Mouse (Mus musculus): ENCODE results near the gene Lsm14b. TPM values are rescaled to one million over a fixed set of nuclear protein-coding genes. Genes with fewer than 3 reads are reported as not detected.

The Lsm14b gene
- polyA plus RNA-seq, 1 experiment from 2014 or later = 10.2 TPM

GRCm38 (mm10) chr2:180051986-180052733 is 27.4 kb downstream of the Lsm14b start:
- ATAC-seq (ENCODE audit: insufficient number of reproducible peaks, low FRiP score, low TSS enrichment, low read depth) (no peak), DNase-seq (ENCODE audit: low spot score) (no peak)
- H3K4me3 ChIP-seq (ENCODE audit: low read depth, low read length) = no peak overlapping the region
- no peaks in the 10 kb centered on the region for H3K9me3 ChIP-seq (ENCODE audit: control insufficient read depth, low read length)
- no peak overlapping the region for H3K4me2 ChIP-seq (ENCODE audit: low read depth, severe bottlenecking)
- WGBS = 93% methylated on average over 14 of the region's 14 CpGs
- H3K9ac ChIP-seq (ENCODE audit: low read length) = no peak overlapping the region
- H3K27me3 ChIP-seq (ENCODE audit: control insufficient read depth, insufficient read depth, low read length) = no peaks in the 10 kb centered on the region
- peaks cover 10% of the 10 kb centered on the region; the same call in 1 of the 2 replicates for H3K36me3 ChIP-seq (ENCODE audit: control insufficient read depth, insufficient read depth, low read length)
- H3K27ac ChIP-seq (replicated peaks; ENCODE audit: low read depth, low read length) = no peak overlapping the region
- H3K4me1 ChIP-seq (ENCODE audit: control insufficient read depth, insufficient read depth, low read length) = no peaks in the 10 kb centered on the region

DNA sequence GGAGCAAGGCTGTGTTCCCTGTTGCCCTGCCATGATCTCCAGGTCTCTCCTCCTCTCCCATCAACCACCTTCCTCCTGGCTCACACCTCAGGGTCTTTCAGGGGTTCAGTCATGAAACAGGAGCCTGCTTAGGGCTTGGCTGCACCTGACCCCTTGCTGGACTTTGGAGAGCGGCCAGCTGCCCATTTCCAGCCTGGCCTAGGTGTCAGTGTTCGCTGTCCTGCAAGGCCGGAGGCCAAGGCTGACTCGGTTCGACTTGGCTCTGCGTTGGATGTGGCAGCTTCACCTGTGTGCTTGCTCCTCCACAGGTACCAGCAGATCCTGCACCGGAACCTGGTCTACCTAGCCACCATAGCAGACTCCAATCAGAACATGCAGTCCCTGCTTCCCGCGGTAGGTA is 28.2 kb downstream of the Lsm14b start:
- DNase-seq (ENCODE audit: low spot score) = no peak
- Histone ChIP-seq H3K36me3 (ENCODE audit: control insufficient read depth, insufficient read depth, low read length) (peaks cover 17% of the 10 kb centered on the region; the same call in 1 of the 2 replicates), H3K27me3 (ENCODE audit: control insufficient read depth, insufficient read depth, low read length) (no peaks in the 10 kb centered on the region), H3K9ac (ENCODE audit: low read length) (no peak overlapping the region), H3K27ac (replicated peaks; ENCODE audit: low read depth, low read length) (no peak overlapping the region), H3K4me2 (ENCODE audit: low read depth, severe bottlenecking) (no peak overlapping the region), H3K4me1 (ENCODE audit: control insufficient read depth, insufficient read depth, low read length) (no peaks in the 10 kb centered on the region), H3K9me3 (ENCODE audit: control insufficient read depth, low read length) (no peaks in the 10 kb centered on the region), H3K4me3 (ENCODE audit: low read depth, low read length) (no peak overlapping the region)
- no peak for ATAC-seq (ENCODE audit: insufficient number of reproducible peaks, low FRiP score, low TSS enrichment, low read depth)
- WGBS = 95% methylated on average over 9 of the region's 9 CpGs

GRCm38 (mm10) chr2:180063338-180064131 is 38.7 kb downstream of the Lsm14b start:
- 93% methylated on average over 11 of the region's 11 CpGs for WGBS
- Histone ChIP-seq H3K36me3 (ENCODE audit: control insufficient read depth, insufficient read depth, low read length) (peaks cover 20% of the 10 kb centered on the region), H3K4me2 (ENCODE audit: low read depth, severe bottlenecking) (no peak overlapping the region), H3K4me1 (ENCODE audit: control insufficient read depth, insufficient read depth, low read length) (no peaks in the 10 kb centered on the region), H3K9ac (ENCODE audit: low read length) (no peak overlapping the region), H3K4me3 (ENCODE audit: low read depth, low read length) (no peak overlapping the region), H3K9me3 (ENCODE audit: control insufficient read depth, low read length) (no peaks in the 10 kb centered on the region), H3K27ac (replicated peaks; ENCODE audit: low read depth, low read length) (no peak overlapping the region), H3K27me3 (ENCODE audit: control insufficient read depth, insufficient read depth, low read length) (no peaks in the 10 kb centered on the region)
- DNase-seq (ENCODE audit: low spot score) (no peak), ATAC-seq (ENCODE audit: insufficient number of reproducible peaks, low FRiP score, low TSS enrichment, low read depth) (no peak)

DNA sequence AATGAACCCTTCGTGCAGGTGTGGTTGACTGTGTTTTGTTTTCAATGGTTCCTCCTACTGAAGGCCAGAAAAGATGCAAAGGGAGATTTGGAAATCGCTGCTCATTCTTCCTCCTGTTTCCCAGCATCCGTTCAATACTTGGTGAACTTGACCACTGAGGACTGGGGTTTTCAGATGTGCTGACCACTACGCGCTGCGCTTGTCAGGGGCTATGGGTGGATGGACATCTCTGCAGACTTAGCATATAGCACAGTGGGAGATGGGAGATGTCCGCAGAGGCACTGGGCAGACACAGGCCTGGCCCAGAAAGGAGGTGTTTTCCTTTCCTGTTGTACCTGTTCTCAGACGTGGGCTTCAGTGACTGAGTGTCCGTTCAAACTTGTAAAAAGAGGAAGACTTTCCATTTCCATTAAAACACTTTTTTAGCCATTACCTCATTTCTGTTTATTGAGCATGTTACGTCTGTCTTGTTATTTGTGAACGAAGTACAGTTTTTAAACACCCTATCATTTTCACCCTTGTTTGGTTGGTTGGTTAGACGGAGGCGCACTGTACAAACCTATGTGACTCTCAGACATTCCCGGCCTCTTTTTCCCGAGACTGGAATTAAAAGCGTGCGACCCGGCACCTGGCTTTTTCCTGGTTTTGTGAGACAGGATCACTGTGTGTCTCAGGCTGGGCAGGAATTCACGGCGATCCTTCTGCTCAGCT is 45.1 kb downstream of the Lsm14b start:
- DNase-seq (ENCODE audit: low spot score) = no peak
- Histone ChIP-seq H3K9me3 (ENCODE audit: control insufficient read depth, low read length) (no peaks in the 10 kb centered on the region), H3K9ac (ENCODE audit: low read length) (peak overlapping the region; percentile 73), H3K36me3 (ENCODE audit: control insufficient read depth, insufficient read depth, low read length) (no peaks in the 10 kb centered on the region), H3K4me2 (ENCODE audit: low read depth, severe bottlenecking) (peak overlapping the region; percentile 53), H3K27ac (replicated peaks; ENCODE audit: low read depth, low read length) (no peak overlapping the region), H3K4me3 (ENCODE audit: low read depth, low read length) (peak overlapping the region; percentile 73), H3K27me3 (ENCODE audit: control insufficient read depth, insufficient read depth, low read length) (no peaks in the 10 kb centered on the region), H3K4me1 (ENCODE audit: control insufficient read depth, insufficient read depth, low read length) (peaks cover 6% of the 10 kb centered on the region; the same call in 1 of the 2 replicates)
- peak; percentile 71 for ATAC-seq (ENCODE audit: insufficient number of reproducible peaks, low FRiP score, low TSS enrichment, low read depth)
- WGBS = 38% methylated on average over 20 of the region's 20 CpGs

DNA sequence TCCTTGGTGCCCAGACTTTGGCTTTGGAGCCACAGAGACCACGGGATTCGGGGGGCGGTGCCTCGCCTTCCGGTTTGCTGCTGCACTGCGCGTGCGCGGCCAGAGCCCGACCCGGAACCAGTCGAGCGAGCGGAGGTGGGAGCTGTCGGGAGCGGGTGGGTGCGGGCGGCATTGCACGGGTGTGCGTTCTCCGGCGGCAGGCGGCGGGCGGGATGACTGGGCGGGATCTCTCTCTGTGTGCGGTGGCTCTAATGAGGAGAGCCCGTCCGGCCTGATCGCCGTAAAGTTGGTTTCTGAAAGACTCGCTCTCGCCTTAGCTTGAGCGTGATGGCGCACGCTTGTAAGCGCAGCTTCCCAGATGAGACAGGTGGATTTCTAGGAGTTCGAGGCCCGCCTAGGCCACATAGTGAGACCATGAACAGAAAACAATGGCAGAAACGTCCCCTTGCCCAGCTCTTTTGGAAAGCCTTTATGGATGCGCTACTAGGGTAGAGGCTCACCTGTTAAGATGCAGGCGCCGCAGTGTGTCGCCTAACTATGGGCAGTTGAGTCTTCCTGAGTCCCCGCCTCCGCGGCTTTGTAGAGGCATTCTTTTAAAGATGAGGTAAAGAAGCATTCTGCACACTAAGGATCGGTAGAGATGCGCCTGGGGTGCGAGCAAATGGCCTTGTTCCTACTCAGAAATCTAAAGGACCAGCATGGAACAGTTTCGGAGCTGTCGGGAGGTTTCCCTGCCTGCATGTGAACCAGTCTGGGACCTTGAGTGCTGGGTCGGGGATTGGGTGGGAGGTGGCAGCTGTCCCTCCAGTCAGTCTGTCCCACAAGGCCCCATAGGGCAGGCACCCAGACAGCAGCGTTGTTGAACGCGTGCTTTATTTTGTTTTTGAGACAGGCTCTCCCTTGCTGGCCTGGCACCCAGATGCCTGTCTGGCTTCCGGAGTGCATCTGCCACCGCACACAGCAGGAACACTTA is 46.0 kb downstream of the Lsm14b start, which contains the start of gene Mtg2:
Gene Mtg2, plus strand, starts transcription at position 108 of the 973 bp plus-strand sequence.
- Histone ChIP-seq H3K4me3 (ENCODE audit: low read depth, low read length) (peak within 1 kb of the TSS; percentile 73), H3K9ac (ENCODE audit: low read length) (peak within 1 kb of the TSS; percentile 73), H3K27ac (replicated peaks; ENCODE audit: low read depth, low read length) (no peak within 1 kb of the TSS), H3K4me2 (ENCODE audit: low read depth, severe bottlenecking) (peak within 1 kb of the TSS; percentile 53), H3K9me3 (ENCODE audit: control insufficient read depth, low read length) (no peaks in the 10 kb centered on the region), H3K27me3 (ENCODE audit: control insufficient read depth, insufficient read depth, low read length) (no peaks in the 10 kb centered on the region), H3K36me3 (ENCODE audit: control insufficient read depth, insufficient read depth, low read length) (no peaks in the 10 kb centered on the region), H3K4me1 (ENCODE audit: control insufficient read depth, insufficient read depth, low read length) (peaks cover 6% of the 10 kb centered on the region; the same call in 1 of the 2 replicates)
- WGBS = 7% methylated on average over 58 of the region's 58 CpGs
- ATAC-seq (ENCODE audit: insufficient number of reproducible peaks, low FRiP score, low TSS enrichment, low read depth) (peak; percentile 93), DNase-seq (ENCODE audit: low spot score) (peak; percentile 95)

DNA sequence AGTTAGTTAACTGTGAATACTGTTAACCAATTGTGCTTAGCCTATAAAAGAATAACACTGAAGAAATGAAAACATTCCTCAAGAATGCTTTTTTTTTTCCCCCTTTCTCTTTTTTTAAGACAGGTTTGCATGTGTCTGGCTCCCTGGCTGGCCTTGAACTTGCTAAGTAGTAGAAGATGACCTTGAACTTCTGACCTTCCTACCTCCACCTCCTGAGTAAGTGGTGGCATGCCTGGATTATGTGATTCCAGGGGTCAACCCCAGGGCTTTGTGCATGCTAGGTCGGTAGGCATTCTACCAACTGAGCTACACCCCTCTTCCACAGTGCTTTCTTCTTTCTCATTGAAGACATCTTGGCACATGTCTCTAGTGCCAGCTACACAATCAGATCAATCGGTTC is 46.9 kb downstream of the Lsm14b start:
- H3K9me3 ChIP-seq (ENCODE audit: control insufficient read depth, low read length) = no peaks in the 10 kb centered on the region
- H3K4me2 ChIP-seq (ENCODE audit: low read depth, severe bottlenecking) = no peak overlapping the region
- ATAC-seq (ENCODE audit: insufficient number of reproducible peaks, low FRiP score, low TSS enrichment, low read depth) (no peak), DNase-seq (ENCODE audit: low spot score) (no peak)
- no peaks in the 10 kb centered on the region for H3K27me3 ChIP-seq (ENCODE audit: control insufficient read depth, insufficient read depth, low read length)
- no peak overlapping the region for H3K4me3 ChIP-seq (ENCODE audit: low read depth, low read length)
- H3K27ac ChIP-seq (replicated peaks; ENCODE audit: low read depth, low read length) = no peak overlapping the region
- no peak overlapping the region for H3K9ac ChIP-seq (ENCODE audit: low read length)
- WGBS = 77% methylated on average over 2 of the region's 2 CpGs
- H3K4me1 ChIP-seq (ENCODE audit: control insufficient read depth, insufficient read depth, low read length) = peaks cover 6% of the 10 kb centered on the region; the same call in 1 of the 2 replicates
- no peaks in the 10 kb centered on the region for H3K36me3 ChIP-seq (ENCODE audit: control insufficient read depth, insufficient read depth, low read length)

GRCm38 (mm10) chr2:180072886-180073285 is 48.1 kb downstream of the Lsm14b start:
- no peak overlapping the region for H3K4me2 ChIP-seq (ENCODE audit: low read depth, severe bottlenecking)
- DNase-seq (ENCODE audit: low spot score) = no peak
- ATAC-seq (ENCODE audit: insufficient number of reproducible peaks, low FRiP score, low TSS enrichment, low read depth) = no peak
- no peak overlapping the region for H3K4me3 ChIP-seq (ENCODE audit: low read depth, low read length)
- no peak overlapping the region for H3K27ac ChIP-seq (replicated peaks; ENCODE audit: low read depth, low read length)
- H3K9ac ChIP-seq (ENCODE audit: low read length) = no peak overlapping the region
- peaks cover 6% of the 10 kb centered on the region; the same call in 1 of the 2 replicates for H3K4me1 ChIP-seq (ENCODE audit: control insufficient read depth, insufficient read depth, low read length)
- WGBS = 88% methylated on average over 7 of the region's 7 CpGs
- no peaks in the 10 kb centered on the region for H3K9me3 ChIP-seq (ENCODE audit: control insufficient read depth, low read length)
- no peaks in the 10 kb centered on the region for H3K27me3 ChIP-seq (ENCODE audit: control insufficient read depth, insufficient read depth, low read length)
- H3K36me3 ChIP-seq (ENCODE audit: control insufficient read depth, insufficient read depth, low read length) = no peaks in the 10 kb centered on the region

All from limb, embryonic 11.5 days (tissue).